Mouse (Mus musculus) ZHBTc4 (cell line): ENCODE measurements around the gene Ncoa7.

Source experiments
- DNase-seq: peaks from one replicate; pipeline ENCODE4 v3.0.0-alpha.2; 2011; ENCODE audit warnings: low read depth, low spot score

The Ncoa7 gene

DNA sequence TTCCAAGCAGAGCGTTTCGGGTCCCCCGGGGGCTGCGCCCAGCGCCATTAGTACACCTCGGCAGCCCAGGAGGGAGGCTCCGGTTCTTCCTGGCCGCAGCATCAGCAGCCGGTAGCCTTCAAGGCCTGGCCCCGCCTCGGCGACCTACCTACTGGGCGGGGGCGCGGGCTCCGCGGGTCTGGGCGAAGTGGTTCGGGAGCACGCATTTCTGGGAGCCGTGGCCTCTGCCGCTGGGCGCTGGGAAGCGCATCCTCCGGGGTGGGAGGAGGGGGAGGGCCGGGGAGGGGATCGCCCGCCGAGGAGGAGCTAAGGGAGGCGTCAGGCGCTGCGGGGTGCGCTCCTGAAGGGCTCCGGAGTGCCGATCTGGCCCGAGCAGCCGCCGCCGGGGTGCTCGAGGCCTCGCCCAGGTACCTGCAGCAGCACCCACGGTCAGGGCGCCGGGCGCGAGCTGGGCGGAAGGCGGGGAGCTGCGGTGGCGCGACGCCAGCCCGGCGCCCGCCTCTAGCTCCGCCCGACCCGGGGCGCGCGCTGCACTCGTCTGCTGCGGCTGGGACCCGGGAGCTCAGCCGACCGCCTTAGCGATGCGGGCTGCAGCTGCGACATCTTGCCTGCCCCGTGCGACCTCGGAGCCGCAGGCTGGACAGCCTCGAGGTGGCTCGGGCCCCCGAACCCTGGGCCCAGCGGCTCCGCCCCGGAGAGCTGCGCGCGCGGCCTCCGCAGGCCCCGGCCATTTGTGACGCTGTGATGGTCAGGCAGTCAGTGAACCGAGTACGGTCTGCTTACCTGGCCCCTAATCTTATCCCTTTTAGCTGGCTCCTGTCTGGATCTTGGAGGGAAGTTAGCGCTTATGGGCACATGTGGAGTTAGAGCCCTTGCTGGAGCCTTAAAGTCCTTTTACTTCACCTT is at the start of gene Ncoa7:
Ncoa7 (minus strand) TSS at position 646 of the 906 bp plus-strand sequence.
- DNase-seq: peak; percentile 90

- DNase-seq: no peak
Observed at GRCm38 (mm10) chr10:30845101-30845825, 42.1 kb upstream of the Ncoa7 start.

DNA sequence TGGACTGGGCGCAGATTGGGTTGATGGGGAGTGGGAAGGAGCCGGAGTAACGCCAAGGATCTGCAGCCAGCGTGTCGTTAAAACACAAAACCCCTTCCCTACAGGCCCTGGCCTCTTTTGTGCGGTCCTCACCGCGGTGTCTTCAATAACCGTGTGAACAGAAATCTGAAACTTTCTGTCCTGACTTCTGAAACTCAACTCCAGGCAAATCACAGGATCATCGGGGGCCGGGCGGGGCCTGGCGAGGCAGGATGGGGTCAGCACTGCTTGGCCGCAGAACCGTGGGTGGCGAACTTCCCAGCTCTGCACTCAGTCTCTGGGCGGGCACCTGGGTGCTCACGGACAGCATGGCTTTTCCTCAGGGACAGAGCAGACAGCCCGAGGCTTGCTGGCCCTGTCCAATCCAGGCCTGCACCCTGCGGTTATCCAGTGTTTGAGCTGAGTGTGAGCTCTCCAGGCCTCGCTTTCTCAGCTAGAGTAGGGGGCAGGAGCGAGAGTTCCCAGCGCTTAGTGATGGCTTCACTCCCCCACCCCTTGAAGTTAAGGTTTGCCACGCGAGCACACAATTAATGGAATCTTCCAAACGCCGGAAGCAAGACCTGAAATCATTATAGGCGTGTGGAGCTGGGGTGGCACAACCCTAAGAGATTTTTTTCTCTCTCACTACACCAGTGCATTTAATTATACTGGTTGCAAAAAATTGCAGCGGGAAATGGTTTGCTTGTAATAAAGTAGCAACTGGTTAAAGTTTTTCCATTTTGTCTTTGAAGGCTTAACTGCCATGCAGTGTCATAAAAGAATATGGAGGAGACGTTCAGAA is 41.3 kb upstream of the Ncoa7 start:
- peak; percentile 39 for DNase-seq

GRCm38 (mm10) chr10:30843438-30844190 is 40.5 kb upstream of the Ncoa7 start:
- DNase-seq: peak; percentile 49

GRCm38 (mm10) chr10:30842643-30843437 is 39.7 kb upstream of the Ncoa7 start, which contains the start of gene Hey2:
Gene Hey2, minus strand, starts transcription at chr10:30842801.
- DNase-seq: peak; percentile 99

GRCm38 (mm10) chr10:30842228-30842627 is 39.1 kb upstream of the Ncoa7 start:
- no peak for DNase-seq

DNA sequence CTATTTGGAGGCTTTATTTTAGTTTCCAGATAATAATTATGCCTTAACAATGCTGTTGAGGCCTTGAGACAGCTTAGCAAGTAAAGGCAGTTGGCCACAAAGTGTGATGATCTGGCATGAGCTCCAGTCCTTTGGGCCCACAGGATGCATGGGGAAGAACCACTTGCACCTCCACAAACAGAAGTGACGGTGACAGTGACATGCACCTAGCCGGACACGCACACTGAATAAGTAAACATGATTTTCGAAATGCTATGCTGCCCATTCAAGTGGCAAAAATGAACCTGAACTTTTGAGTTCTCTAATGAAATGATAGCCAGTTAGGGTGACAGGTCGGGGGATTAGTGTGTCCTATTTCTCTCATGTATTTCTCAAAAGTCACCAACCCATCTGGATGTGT is 37.7 kb upstream of the Ncoa7 start:
- no peak for DNase-seq

- DNase-seq: peak; percentile 69
Observed at GRCm38 (mm10) chr10:30838188-30838587, 35.1 kb upstream of the Ncoa7 start.

DNA sequence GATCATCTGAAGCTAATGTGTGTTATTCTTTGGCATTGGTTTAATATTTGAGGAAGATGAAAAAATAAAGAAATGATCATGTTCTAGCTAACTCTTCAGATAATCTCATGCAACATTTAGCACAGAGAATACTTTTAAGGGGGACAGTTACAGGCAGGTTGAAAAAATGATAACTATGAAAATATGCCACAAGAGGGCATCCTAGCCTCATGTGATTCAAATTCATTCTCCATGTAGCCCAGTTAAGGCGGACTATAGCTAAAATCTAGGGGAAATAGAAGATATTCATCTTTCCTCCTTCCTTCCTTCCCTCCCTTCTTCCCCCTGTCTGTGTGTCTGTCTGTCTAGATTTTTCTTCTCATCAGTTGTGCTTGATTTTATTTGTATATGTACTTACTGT is 21.9 kb upstream of the Ncoa7 start:
- DNase-seq: no peak

DNA sequence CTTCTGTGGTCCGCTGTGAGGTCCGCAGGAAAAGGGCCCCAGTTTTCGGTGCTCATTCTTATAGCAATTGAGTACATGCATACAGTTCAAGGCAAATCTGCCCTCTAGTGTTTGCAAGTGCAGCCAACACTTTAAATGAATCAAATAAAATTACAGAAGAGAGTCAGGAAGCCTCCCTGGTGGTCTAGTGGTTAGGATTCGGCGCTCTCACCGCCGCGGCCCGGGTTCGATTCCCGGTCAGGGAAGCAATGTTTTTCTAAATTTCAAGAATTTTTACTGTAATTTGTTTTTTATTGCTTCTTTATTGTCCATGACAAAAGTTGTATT is 7.8 kb upstream of the Ncoa7 start:
- DNase-seq: peak; percentile 86

GRCm38 (mm10) chr10:30810247-30810966 is 7.3 kb upstream of the Ncoa7 start:
- peak; percentile 56 for DNase-seq

- DNase-seq: peak; percentile 23
Observed at GRCm38 (mm10) chr10:30803587-30804253, 594 bp upstream of the Ncoa7 start.

GRCm38 (mm10) chr10:30802033-30802432 is 1.1 kb downstream of the Ncoa7 start:
- DNase-seq: peak; percentile 33

DNA sequence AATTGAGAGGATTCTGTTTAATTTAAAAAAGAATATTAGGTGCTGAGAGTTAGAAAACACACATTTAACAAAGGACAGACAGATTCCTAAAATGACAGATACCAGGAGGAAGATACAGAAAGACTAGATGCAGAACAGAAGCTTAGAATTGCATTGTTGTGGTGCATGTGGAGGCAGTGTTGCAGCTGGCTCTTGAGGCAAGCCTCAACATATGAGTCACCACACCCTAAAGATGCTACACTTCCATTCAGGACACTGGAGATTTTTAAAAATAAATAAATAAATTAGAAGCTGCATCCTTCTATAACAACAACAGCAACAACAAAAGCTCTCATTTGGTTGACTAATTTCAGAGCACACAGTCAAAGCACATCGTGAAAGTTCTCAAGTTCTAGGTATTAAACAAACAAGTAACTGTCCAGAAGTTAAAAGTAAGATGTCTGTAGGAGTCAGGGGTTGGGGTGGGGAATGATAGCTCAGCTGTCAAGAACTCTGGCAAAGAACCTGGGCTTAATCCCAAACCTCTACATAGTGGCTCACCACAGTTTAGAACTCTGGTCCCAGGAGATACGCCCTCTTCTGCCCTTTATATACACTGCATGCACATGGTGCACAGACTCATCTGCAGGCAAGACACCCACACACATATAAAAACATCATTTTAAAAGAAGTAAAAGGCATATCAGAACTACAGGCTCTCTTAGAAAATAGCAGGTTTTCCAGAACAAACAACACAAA is 3.2 kb downstream of the Ncoa7 start:
- DNase-seq: peak; percentile 21

GRCm38 (mm10) chr10:30796469-30797261 is 6.5 kb downstream of the Ncoa7 start:
- DNase-seq: no peak

GRCm38 (mm10) chr10:30791016-30791415 is 12.1 kb downstream of the Ncoa7 start:
- no peak for DNase-seq

DNA sequence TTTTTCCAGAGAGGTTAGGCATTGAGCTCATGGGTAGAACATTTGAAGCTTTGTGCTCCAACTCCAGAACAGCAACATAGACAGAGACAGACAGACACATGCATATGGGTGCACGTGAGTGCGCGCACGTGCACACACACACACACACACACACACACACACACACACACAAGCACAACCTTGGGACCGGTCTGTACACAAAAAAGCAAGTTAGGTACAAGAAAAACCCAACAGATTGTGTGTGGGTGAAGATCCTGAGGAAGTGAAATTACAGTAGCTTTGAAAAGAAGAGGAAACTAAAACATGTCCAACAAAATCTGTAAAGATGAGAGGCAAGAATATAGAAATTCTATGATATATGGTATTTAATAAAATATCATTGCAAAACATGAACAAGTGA is 13.6 kb downstream of the Ncoa7 start:
- DNase-seq: no peak

DNA sequence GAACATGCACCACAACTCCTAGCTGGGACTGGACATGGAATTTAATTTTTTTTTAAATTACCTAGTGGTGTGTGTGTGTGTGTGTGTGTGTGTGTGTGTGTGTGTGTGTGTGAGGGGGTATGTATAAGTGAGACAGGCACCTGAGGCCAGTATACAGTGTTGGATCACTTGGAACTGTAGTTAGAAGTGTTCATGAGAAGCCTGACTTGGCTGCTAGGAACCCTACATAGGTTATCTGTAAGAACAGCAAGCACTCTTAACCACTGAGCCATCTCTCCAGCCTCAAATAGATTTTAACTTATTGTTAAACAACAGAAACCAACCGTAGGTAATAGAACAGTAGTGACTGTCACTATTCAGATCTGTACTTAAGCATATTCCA is 14.8 kb downstream of the Ncoa7 start:
- no peak for DNase-seq
